Mouse (Mus musculus) left cerebral cortex, adult 11 months (tissue): Measurements from ENCODE around the gene 1110008P14Rik.

Experiments
- DNase-seq: peaks from one replicate; pipeline ENCODE4 v3.0.0; 2022; ENCODE audit warnings: low spot score

The 1110008P14Rik gene

GRCm38 (mm10) chr2:32381775-32382223 lies at the start of gene 1110008P14Rik:
1110008P14Rik (minus strand) TSS chr2:32381938.
- peak; percentile 89 for DNase-seq

- peak; percentile 90 for DNase-seq
These were observed 49.3 kb upstream of the 1110008P14Rik start for GRCm38 (mm10) chr2:32430701-32431676.

GRCm38 (mm10) chr2:32429215-32429891 lies 47.6 kb upstream of the 1110008P14Rik start:
- DNase-seq = no peak

- DNase-seq = peak; percentile 72
These were observed 46.6 kb upstream of the 1110008P14Rik start for GRCm38 (mm10) chr2:32428262-32428722.

- no peak for DNase-seq
These were observed 46.0 kb upstream of the 1110008P14Rik start for GRCm38 (mm10) chr2:32427720-32428119.

- no peak for DNase-seq
These were observed 44.4 kb upstream of the 1110008P14Rik start for GRCm38 (mm10) chr2:32426141-32426540.

GRCm38 (mm10) chr2:32425568-32425967 lies 43.8 kb upstream of the 1110008P14Rik start:
- peak; percentile 49 for DNase-seq

GRCm38 (mm10) chr2:32424796-32425195 lies 43.1 kb upstream of the 1110008P14Rik start:
- DNase-seq = no peak

- DNase-seq = no peak
These were observed 42.0 kb upstream of the 1110008P14Rik start for GRCm38 (mm10) chr2:32423481-32424331.

- no peak for DNase-seq
These were observed 40.1 kb upstream of the 1110008P14Rik start for GRCm38 (mm10) chr2:32421851-32422251.

- no peak for DNase-seq
These were observed 38.9 kb upstream of the 1110008P14Rik start for GRCm38 (mm10) chr2:32420647-32421046.

GRCm38 (mm10) chr2:32420066-32420608 lies 38.4 kb upstream of the 1110008P14Rik start:
- no peak for DNase-seq

- no peak for DNase-seq
These were observed 37.6 kb upstream of the 1110008P14Rik start for GRCm38 (mm10) chr2:32419359-32419758.

GRCm38 (mm10) chr2:32418430-32419151 lies 36.9 kb upstream of the 1110008P14Rik start:
- DNase-seq = no peak

- no peak for DNase-seq
These were observed 35.7 kb upstream of the 1110008P14Rik start for GRCm38 (mm10) chr2:32417486-32417885.

GRCm38 (mm10) chr2:32416556-32416955 lies 34.8 kb upstream of the 1110008P14Rik start:
- no peak for DNase-seq

- DNase-seq = no peak
These were observed 34.1 kb upstream of the 1110008P14Rik start for GRCm38 (mm10) chr2:32415801-32416200.

- no peak for DNase-seq
These were observed 32.2 kb upstream of the 1110008P14Rik start for GRCm38 (mm10) chr2:32413936-32414335.

GRCm38 (mm10) chr2:32412742-32413531 lies 31.2 kb upstream of the 1110008P14Rik start:
- no peak for DNase-seq

- DNase-seq = no peak
These were observed 29.7 kb upstream of the 1110008P14Rik start for GRCm38 (mm10) chr2:32411407-32411806.
